Mouse (Mus musculus) heart, embryonic 16.5 days (tissue): ENCODE results near the gene Enkur. TPM values are rescaled to one million over a fixed set of nuclear protein-coding genes. Genes with fewer than 3 reads are reported as not detected.

Experiments used
- ATAC-seq: fragments of 200-750 bp; cut with Nextera tagmentation; replicated peaks from 2 replicates; pipeline ENCODE4 v1.8.0; 2017; ENCODE audit warnings: moderate number of reproducible peaks; ENCODE audit not compliant: insufficient read depth, low FRiP score; ENCODE audit errors: extremely low read depth
- H3K27ac ChIP-seq: fragments of 300-500 bp; sonication (generic); 2 replicates; pipeline ENCODE4 v1.5.1; 2014; ENCODE audit warnings: mild to moderate bottlenecking, low read length, control low read depth, moderate library complexity
- H3K27me3 ChIP-seq: fragments of 300-500 bp; sonication (generic); 2 replicates; pipeline ENCODE4 v1.6.1; 2014; ENCODE audit warnings: low read length, mixed read lengths; ENCODE audit not compliant: control insufficient read depth, insufficient read depth
- H3K36me3 ChIP-seq: fragments of 300-500 bp; sonication (generic); 2 replicates; pipeline ENCODE4 v1.6.1; 2014; ENCODE audit not compliant: control insufficient read depth, insufficient read depth
- H3K4me1 ChIP-seq: fragments of 300-500 bp; sonication (generic); 2 replicates; pipeline ENCODE4 v1.6.1; 2014; ENCODE audit warnings: low read length, mixed read lengths; ENCODE audit not compliant: control insufficient read depth, insufficient read depth
- H3K4me2 ChIP-seq: fragments of 300-500 bp; sonication (generic); 2 replicates; pipeline ENCODE4 v1.6.1; 2014; ENCODE audit warnings: low read depth, mild to moderate bottlenecking, control low read depth, low read length
- H3K4me3 ChIP-seq: fragments of 300-500 bp; sonication (generic); 2 replicates; pipeline ENCODE4 v1.5.1; 2014; ENCODE audit warnings: mild to moderate bottlenecking, control low read depth, low read length
- H3K9ac ChIP-seq: fragments of 300-500 bp; sonication (generic); 2 replicates; pipeline ENCODE4 v1.6.1; 2014; ENCODE audit warnings: low read length, control low read depth
- H3K9me3 ChIP-seq: fragments of 300-500 bp; sonication (generic); replicated peaks from 2 replicates; pipeline ENCODE4 v1.6.1; 2016; ENCODE audit warnings: low read length; ENCODE audit not compliant: control insufficient read depth
- WGBS: fragments of 180-500 bp; shearing (Covaris S2); extraction: QIAGEN DNeasy Blood & Tissue Kit; methylation state at CpG from one replicate; pipeline ENCODE4 v1.1.7; 2014; 5-methylcytosine and 5-hydroxymethylcytosine counted together
- polyA plus RNA-seq: library from polyadenylated mRNA; unstranded; fragments of >200 nt; fragmentation: Nextera tagmentation; extraction: Ambion mirVana; gene quantifications from 2 replicates; pipeline ENCODE4 v1.2.1, GENCODE M21; 2015

Enkur gene
- polyA plus RNA-seq, 1 experiment from 2014 or later: 2.2 TPM

DNA sequence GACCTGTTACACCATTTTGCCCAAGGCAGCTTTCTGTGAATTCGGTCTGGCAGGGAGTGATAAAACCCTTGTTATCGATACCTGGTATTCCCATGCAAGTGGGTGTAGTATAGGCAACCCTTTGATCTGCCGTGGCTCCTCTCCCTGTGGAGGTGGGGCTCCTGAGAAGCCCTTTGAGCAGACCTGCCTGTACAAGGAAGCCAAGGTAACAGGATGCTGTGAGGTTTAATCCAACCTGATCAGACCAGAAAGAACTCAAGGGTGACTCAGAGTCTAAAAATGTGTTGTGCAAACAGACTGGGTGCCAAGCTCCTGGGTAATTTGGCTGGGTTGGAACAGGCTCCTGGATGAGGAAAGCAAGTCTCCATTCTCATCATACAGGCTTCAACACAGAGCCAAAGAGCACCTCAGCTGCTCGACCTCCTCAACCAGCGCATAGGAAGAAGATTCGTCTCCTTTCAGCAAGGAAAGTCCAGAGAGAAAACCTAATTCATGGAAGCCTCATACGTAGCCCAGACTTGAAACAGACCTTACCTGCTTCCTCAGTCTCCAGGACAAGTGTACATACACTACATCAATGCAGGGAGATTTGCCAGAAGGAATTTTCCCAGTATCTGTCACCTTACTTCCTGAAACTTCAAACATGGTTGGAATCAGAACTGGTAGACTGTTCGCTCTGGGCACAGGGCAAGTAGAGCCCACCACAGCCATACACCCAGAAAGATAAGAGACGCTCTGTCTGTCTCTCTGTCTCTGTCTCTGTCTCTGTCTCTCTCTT, 29.9 kb upstream of the Enkur start:
- Histone ChIP-seq H3K9ac (no peak overlapping the region), H3K9me3 (no peaks in the 10 kb centered on the region), H3K4me2 (no peak overlapping the region), H3K4me1 (peaks cover 5% of the 10 kb centered on the region; the same call in 1 of the 2 replicates), H3K27me3 (peaks cover 7% of the 10 kb centered on the region; the same call in 1 of the 2 replicates), H3K36me3 (no peaks in the 10 kb centered on the region), H3K4me3 (no peak overlapping the region), H3K27ac (no peak overlapping the region)
- no peak for ATAC-seq
- WGBS: 68% methylated on average over 9 of the region's 9 CpGs

DNA sequence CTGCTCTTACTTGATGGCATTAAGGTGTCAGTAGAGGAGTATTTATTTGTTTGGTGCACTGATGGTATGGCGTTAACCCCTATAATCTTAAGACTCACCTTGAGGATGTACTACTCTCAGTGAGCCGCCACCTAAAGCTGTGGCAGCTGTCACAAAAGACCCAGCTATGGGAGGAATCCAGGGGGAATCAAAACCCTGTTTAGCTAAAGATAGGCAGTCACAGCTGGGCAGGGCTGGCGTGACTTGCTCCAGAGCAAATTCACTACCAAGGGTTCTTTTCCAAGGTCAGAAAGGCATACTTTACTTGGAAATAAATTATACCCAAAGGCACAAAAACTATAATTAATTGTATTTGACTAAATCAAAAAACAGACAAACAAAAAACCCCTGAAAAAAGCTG, 26.0 kb upstream of the Enkur start:
- Histone ChIP-seq H3K36me3 (no peaks in the 10 kb centered on the region), H3K4me2 (no peak overlapping the region), H3K9ac (no peak overlapping the region), H3K9me3 (no peaks in the 10 kb centered on the region), H3K4me1 (peaks cover under 1% of the 10 kb centered on the region; the same call in 1 of the 2 replicates), H3K27ac (no peak overlapping the region), H3K4me3 (no peak overlapping the region), H3K27me3 (peaks cover 2% of the 10 kb centered on the region; the same call in 1 of the 2 replicates)
- no peak for ATAC-seq
- 72% methylated on average over 3 of the region's 3 CpGs for WGBS

DNA sequence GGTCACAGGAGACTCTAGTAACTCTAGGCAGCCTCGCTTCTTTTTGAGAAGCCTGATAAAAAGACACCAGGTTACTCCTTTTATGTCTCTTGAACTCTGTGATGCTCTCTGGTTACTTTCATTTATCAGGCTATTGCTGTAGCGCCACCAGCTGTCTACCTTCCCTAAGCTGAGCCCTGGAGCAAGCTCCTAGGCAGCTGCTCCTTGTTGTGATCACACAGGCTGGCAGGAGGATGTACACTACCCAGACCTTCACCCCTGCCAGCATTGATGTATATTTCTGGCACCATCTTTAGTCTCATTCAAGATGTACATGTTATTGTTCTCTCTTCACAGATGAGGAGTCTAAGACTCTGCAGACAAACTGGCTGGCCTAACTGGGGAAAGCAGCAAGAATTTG, 25.1 kb upstream of the Enkur start:
- Histone ChIP-seq H3K4me2 (no peak overlapping the region), H3K4me3 (no peak overlapping the region), H3K9ac (no peak overlapping the region), H3K36me3 (no peaks in the 10 kb centered on the region), H3K27me3 (no peaks in the 10 kb centered on the region), H3K4me1 (no peaks in the 10 kb centered on the region), H3K9me3 (no peaks in the 10 kb centered on the region), H3K27ac (no peak overlapping the region)
- ATAC-seq: no peak
- WGBS: 70% methylated on average over 2 of the region's 2 CpGs

DNA sequence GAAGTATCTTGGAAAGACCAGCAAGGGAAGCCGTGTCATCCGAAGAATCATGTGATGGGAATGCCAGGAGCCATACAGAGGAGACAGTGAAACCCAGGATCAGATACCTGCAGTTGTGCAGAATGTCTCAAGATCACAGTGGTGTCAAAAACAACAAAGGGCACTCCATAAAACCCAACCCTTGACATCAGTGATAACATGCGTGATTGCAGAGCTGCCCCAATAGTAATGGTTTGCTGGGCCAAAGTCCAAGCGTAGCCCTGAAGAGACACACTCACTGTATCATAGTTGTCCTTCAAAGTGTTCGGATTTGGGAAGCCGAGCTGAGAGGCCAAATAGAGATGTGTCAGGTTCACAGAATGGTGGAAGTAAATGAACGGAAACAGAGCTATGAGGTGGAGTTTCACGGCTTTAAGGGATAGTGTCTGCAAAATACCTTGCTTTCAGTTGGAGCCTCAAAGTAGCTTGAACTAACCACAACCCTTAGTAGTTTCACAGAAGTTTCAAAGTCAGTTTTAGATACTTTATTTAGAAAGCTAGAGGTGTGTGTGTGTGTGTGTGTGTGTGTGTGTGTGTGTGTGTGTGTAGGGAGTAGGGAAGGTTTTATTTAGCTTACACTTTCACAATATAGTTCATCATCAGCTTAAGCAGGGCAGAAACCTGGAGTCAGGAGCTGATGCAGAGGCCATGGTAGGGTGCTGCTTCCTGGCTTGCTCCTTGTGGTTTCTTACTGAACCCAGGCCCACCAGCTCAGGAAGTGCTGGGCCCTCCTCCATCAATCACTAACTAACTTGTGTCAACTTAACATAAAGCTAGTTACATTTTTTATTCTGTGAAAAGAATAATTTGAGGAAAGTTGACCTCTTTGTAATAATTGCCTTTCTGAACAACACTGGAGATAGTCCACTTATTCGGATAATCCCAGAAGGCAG, 17.6 kb upstream of the Enkur start:
- no peak for ATAC-seq
- WGBS: 79% methylated on average over 9 of the region's 9 CpGs
- Histone ChIP-seq H3K4me3 (no peak overlapping the region), H3K4me2 (no peak overlapping the region), H3K36me3 (no peaks in the 10 kb centered on the region), H3K9me3 (no peaks in the 10 kb centered on the region), H3K27me3 (no peaks in the 10 kb centered on the region), H3K4me1 (no peaks in the 10 kb centered on the region), H3K27ac (no peak overlapping the region), H3K9ac (no peak overlapping the region)

DNA sequence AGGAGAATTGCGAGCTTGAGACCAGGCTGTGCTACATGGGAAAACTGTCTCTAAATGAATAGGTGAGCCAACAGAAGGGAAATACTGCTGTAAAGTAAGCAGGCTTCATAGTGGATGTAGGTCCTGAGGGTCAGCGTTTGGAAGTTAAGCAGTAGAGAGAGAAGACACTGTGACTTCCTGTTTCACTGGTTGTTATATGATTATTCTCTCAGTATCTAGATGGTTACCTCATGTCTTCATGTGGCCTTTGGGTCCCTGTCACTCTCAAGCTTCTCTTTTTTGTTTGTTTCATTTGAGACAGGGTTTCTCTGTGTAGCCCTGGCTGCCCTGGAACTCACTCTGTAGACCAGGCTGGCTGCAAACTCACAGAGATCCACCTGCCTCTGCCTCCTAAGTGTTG, 10.1 kb upstream of the Enkur start:
- no peak overlapping the region for H3K4me2 ChIP-seq
- WGBS: 80% methylated on average over 2 of the region's 2 CpGs
- no peak overlapping the region for H3K4me3 ChIP-seq
- no peaks in the 10 kb centered on the region for H3K4me1 ChIP-seq
- no peak overlapping the region for H3K9ac ChIP-seq
- no peaks in the 10 kb centered on the region for H3K27me3 ChIP-seq
- no peaks in the 10 kb centered on the region for H3K9me3 ChIP-seq
- no peak overlapping the region for H3K27ac ChIP-seq
- no peak for ATAC-seq
- H3K36me3 ChIP-seq: no peaks in the 10 kb centered on the region

DNA sequence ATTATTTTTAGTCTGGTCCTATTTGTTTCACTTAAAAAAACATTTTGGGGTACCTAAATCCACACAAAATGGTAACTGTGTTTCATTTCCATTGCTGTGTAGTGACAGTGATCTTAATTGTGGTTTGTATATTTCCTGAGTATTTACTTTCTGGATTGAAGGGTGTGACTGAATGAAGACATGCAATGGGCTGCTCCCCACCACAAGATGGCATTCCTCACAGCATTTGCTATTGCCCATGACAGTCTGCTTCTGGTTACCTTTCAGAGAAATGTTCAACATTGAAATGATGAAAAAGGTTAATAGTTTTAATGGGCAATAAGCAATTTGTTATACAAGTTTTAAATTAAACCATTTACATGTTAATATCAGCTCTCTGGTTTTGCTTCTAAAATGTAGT, 9.2 kb upstream of the Enkur start:
- Histone ChIP-seq H3K27me3 (no peaks in the 10 kb centered on the region), H3K9ac (no peak overlapping the region), H3K4me1 (no peaks in the 10 kb centered on the region), H3K4me3 (no peak overlapping the region), H3K4me2 (no peak overlapping the region), H3K27ac (no peak overlapping the region), H3K9me3 (no peaks in the 10 kb centered on the region), H3K36me3 (no peaks in the 10 kb centered on the region)
- no peak for ATAC-seq

DNA sequence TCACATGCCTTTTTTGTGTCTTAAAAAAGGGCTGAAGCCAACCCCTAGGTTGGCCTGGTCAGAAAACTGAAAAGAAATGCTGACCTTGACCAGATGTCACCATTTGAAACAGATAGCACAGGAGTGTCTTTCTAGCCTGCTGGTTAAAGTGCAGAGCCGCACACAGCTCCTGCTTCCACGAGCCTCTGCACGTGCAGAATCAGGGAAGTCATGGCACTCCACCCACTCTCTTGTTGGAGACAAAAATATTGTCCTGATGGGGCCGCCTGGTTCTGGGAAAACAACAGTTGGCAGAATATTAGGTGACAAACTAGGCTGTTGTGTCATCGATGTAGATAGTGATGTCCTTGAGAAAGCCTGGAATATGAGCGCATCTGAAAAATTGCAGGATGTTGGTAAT, 6.2 kb upstream of the Enkur start:
- Histone ChIP-seq H3K27ac (no peak overlapping the region), H3K4me2 (no peak overlapping the region), H3K9ac (no peak overlapping the region), H3K4me3 (no peak overlapping the region), H3K4me1 (no peaks in the 10 kb centered on the region; the same call in 1 of the 2 replicates), H3K9me3 (no peaks in the 10 kb centered on the region), H3K27me3 (no peaks in the 10 kb centered on the region), H3K36me3 (no peaks in the 10 kb centered on the region)
- WGBS: 58% methylated on average over 6 of the region's 6 CpGs
- ATAC-seq: no peak

DNA sequence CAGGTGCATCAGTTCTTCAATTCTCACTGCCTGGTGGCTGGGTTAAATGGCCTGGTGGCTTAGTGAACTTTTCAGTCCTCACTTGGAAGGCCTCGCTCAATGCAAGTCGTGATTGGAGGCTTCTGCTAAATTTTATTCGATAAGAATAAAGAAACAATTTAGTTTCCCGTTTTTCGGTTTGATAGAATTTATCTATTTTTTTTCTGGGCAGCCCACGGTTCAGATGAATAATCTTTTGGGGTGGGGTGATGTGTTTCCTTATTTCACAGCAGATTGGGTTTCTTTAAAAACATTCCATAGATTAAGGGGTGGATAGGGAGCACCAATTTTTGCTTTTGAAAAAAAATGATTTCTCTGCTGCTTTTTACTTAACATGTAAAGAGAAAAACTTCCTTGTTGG, 1.1 kb upstream of the Enkur start:
- no peak overlapping the region; the same call in 1 of the 2 replicates for H3K27ac ChIP-seq

DNA sequence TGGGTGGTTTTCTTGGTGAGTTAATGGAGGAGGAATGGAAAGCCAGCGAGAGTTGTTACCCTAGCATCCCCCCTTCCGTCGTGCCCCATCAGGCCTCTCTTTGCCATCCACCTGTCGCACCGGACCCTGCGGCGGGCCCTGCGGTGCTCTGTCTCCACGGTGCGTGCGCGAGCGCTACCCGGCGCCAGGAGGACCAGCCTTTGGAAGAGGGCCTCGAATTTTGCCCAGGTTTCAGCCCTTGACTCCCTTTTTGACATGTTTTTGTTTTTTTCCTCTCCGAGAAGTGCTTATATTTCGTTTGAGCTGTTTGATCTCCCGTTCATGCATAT, 630 bp upstream of the Enkur start:
- WGBS: under 1% methylated on average over 19 of the region's 19 CpGs
- H3K4me3 ChIP-seq: peak overlapping the region; percentile 70
- H3K9me3 ChIP-seq: no peaks in the 10 kb centered on the region
- H3K27ac ChIP-seq: peak overlapping the region; percentile 65
- H3K4me1 ChIP-seq: peaks cover 12% of the 10 kb centered on the region
- H3K36me3 ChIP-seq: no peaks in the 10 kb centered on the region
- peak overlapping the region; percentile 86 for H3K4me2 ChIP-seq
- H3K27me3 ChIP-seq: no peaks in the 10 kb centered on the region
- H3K9ac ChIP-seq: peak overlapping the region; percentile 71
- peak; percentile 80 for ATAC-seq

More for the DNA sequence above, 1.1 kb upstream of the Enkur start:
- H3K36me3 ChIP-seq: no peaks in the 10 kb centered on the region
- 37% methylated on average over 6 of the region's 6 CpGs for WGBS
- peak overlapping the region; percentile 70 for H3K4me3 ChIP-seq
- H3K4me1 ChIP-seq: peaks cover 12% of the 10 kb centered on the region
- no peak for ATAC-seq
- no peaks in the 10 kb centered on the region for H3K27me3 ChIP-seq
- peak overlapping the region; percentile 71 for H3K9ac ChIP-seq
- H3K4me2 ChIP-seq: peak overlapping the region; percentile 86
- no peaks in the 10 kb centered on the region for H3K9me3 ChIP-seq
